Mouse (Mus musculus): Measurements from ENCODE around the gene Nlrp9c. TPM values are rescaled to one million over a fixed set of nuclear protein-coding genes. Genes with fewer than 3 reads are reported as not detected.

Gene Nlrp9c
- not detected for polyA plus RNA-seq (2015; fragmentation: Illumina TruSeq; extraction: RNeasy Lipid Tissue Mini Kit (QIAGEN cat#74804); ENCODE audit: insufficient read depth, low replicate concordance)

DNA sequence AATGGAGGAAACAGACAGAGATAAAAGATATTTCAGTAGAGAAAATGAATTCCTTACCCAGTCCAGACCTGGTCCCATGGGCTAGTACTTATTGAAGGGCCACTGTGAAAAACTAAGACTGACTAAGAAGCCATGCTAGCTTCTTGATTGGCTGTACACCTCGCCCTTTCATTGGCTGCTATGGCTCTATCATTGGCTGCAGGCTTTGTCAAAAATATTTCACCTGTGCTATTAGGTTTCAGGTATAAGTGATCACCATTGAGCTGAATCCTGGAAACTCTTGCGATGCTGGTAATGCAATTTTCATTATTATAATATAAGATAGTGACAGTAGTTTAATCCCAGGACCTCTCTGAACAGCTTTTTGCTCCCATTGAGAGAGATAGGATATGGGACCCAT is at the start of gene Nlrp9c:
TSS of gene Nlrp9c (minus strand) at position 101 of the 400 bp plus-strand sequence.

DNA sequence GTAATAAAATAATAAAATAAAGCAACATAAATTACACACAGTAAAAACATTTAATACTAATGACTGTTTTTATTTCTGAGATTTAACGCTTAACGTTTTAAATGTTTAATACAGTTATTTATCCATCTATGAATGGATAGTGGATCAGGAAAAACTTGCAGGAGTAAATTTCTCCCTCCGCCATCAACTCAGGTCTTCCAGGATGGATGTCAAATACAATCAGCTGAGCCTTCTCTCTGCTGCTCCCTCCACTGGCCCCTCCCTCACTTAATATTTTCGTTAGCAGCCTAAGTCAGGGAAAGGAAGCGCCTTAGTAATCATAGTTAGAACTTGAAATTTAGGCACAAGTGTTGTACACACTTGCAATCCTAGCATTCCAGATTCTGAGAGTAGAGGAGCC is 31.3 kb upstream of the Nlrp9c start, which contains the start of gene Nlrp4a:
TSS of gene Nlrp4a (plus strand) at position 301 of the 400 bp plus-strand sequence.

DNA sequence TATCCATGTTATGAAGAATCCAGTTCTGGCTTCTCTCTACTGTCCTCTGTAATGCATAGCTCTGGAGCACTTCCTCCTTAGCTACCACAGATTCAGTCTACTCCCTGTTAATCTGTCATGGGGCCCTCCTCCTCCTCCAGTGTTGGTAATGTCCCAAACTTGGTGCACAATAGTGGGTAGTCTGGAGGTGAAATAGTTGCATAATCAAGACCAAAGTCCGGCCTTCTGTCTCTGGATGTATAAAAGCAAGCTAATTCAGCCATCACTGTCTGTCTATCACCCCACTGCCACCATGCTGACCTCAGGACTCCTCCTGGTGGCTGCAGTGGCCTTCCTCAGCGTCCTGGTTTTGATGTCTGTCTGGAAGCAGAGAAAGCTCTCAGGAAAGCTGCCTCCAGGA is 96.6 kb downstream of the Nlrp9c start, which contains the start of gene Cyp2a4:
TSS of gene Cyp2a4 (plus strand) at position 244 of the 400 bp plus-strand sequence.

Other genes starting within 250 kb of the Nlrp9c start
- not detected for gene Cyp2b9, start 230.3 kb downstream of the Nlrp9c start, polyA plus RNA-seq (2015; fragmentation: Illumina TruSeq; extraction: RNeasy Lipid Tissue Mini Kit (QIAGEN cat#74804); ENCODE audit: insufficient read depth, low replicate concordance)
- gene Vmn1r184, start 143.4 kb downstream of the Nlrp9c start, polyA plus RNA-seq (2015; fragmentation: Illumina TruSeq; extraction: RNeasy Lipid Tissue Mini Kit (QIAGEN cat#74804); ENCODE audit: insufficient read depth, low replicate concordance): not detected
- gene Cyp2a4, start 96.5 kb downstream of the Nlrp9c start, polyA plus RNA-seq (2015; fragmentation: Illumina TruSeq; extraction: RNeasy Lipid Tissue Mini Kit (QIAGEN cat#74804); ENCODE audit: insufficient read depth, low replicate concordance): not detected
- gene Nlrp4a, start 31.4 kb upstream of the Nlrp9c start, polyA plus RNA-seq (2015; fragmentation: Illumina TruSeq; extraction: RNeasy Lipid Tissue Mini Kit (QIAGEN cat#74804); ENCODE audit: insufficient read depth, low replicate concordance): not detected
- gene Nlrp9a, start 131.3 kb upstream of the Nlrp9c start, polyA plus RNA-seq (2015; fragmentation: Illumina TruSeq; extraction: RNeasy Lipid Tissue Mini Kit (QIAGEN cat#74804); ENCODE audit: insufficient read depth, low replicate concordance): not detected
- not detected for gene Vmn1r185, start 214.8 kb upstream of the Nlrp9c start, polyA plus RNA-seq (2015; fragmentation: Illumina TruSeq; extraction: RNeasy Lipid Tissue Mini Kit (QIAGEN cat#74804); ENCODE audit: insufficient read depth, low replicate concordance)